Mouse (Mus musculus) CD4-positive, CD25-positive, alpha-beta regulatory T cell, adult 4 months (primary cell): Measurements from ENCODE around the gene Rad51c. TPM values are rescaled to one million over a fixed set of nuclear protein-coding genes. Genes with fewer than 3 reads are reported as not detected.
A peak's percentile ranks its signal among the peaks of the same experiment; 100 is the strongest.

Experiments
- ATAC-seq: one replicate; pipeline ENCODE4 v1.8.0; 2017
- polyA plus RNA-seq, 2 experiments: library from polyadenylated mRNA; unstranded; fragments of 100-300 nt; shearing (Covaris generic); gene quantifications; one replicate each; pipeline ENCODE4 v1.2.1; 2017

The Rad51c gene
- polyA plus RNA-seq, 2 experiments from 2014 or later: 1.2 to 1.7 TPM

GRCm38 (mm10) chr11:87365120-87365519 is 39.6 kb downstream of the Rad51c start:
- no peak for ATAC-seq

GRCm38 (mm10) chr11:87359262-87359612 is 45.5 kb downstream of the Rad51c start:
- ATAC-seq: peak; percentile 51

GRCm38 (mm10) chr11:87358331-87359261 is 46.2 kb downstream of the Rad51c start, which contains the start of gene Ppm1e:
TSS of gene Ppm1e (minus strand) at chr11:87359023.
- ATAC-seq: peak; percentile 54

GRCm38 (mm10) chr11:87357317-87358300 is 47.1 kb downstream of the Rad51c start:
- no peak for ATAC-seq

GRCm38 (mm10) chr11:87354861-87355260 is 49.9 kb downstream of the Rad51c start:
- no peak for ATAC-seq

GRCm38 (mm10) chr11:87353646-87354170 is 51.0 kb downstream of the Rad51c start:
- ATAC-seq: no peak

Other genes starting within 250 kb of the Rad51c start
- under 1 TPM; 0.66 to 0.96 TPM for gene Ppm1e, start 45.9 kb downstream of the Rad51c start, polyA plus RNA-seq
- gene Tex14, start 111 bp upstream of the Rad51c start, polyA plus RNA-seq: 1 to 10 TPM in 1 of 2 experiments, under 1 TPM in 1; 0.28 to 1.1 TPM
- gene Gm11492, start 161.7 kb upstream of the Rad51c start, polyA plus RNA-seq: not detected
- gene Sept4, start 163.9 kb upstream of the Rad51c start, polyA plus RNA-seq: 1 to 10 TPM; 1.5 to 3.7 TPM
- 10 to 100 TPM in 1 of 2 experiments, 1 to 10 TPM in 1; 8.8 to 22.1 TPM for gene Mtmr4, start 187.2 kb upstream of the Rad51c start, polyA plus RNA-seq
- gene Hsf5, start 212.2 kb upstream of the Rad51c start, polyA plus RNA-seq: under 1 TPM; 0.17 to 0.19 TPM